Mouse (Mus musculus): ENCODE data around the gene Acsm1.
"Not testable (repeated sequence)": the region's sequence is repeated elsewhere in the genome, so short reads cannot be mapped to it uniquely, and the experiment has no call there.

Gene Acsm1

DNA sequence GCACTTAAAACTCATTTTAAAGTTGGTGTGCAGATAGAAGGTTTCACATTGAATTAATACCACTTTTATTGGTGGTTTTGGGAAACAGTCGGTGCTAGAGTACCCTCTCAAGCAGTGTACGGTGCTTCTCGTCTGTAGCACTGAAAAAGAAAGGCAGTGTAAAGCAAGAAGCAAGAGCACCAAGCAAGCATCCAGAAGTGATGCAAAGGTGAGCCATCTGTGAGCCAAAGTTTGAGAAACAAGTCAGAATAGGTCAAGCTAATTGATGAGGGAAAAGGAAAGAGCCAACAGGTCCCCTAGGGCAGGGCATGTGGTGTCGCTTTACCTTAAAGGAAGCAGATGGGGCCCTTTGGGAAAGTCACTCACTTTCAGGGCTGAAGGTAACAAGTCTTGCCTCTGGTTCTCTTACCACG is at the start of gene Acsm1:
TSS of gene Acsm1 (plus strand) at position 363 of the 413 bp plus-strand sequence.
- no peak for DNase-seq (ENCODE audit: low read depth, low spot score)

DNA sequence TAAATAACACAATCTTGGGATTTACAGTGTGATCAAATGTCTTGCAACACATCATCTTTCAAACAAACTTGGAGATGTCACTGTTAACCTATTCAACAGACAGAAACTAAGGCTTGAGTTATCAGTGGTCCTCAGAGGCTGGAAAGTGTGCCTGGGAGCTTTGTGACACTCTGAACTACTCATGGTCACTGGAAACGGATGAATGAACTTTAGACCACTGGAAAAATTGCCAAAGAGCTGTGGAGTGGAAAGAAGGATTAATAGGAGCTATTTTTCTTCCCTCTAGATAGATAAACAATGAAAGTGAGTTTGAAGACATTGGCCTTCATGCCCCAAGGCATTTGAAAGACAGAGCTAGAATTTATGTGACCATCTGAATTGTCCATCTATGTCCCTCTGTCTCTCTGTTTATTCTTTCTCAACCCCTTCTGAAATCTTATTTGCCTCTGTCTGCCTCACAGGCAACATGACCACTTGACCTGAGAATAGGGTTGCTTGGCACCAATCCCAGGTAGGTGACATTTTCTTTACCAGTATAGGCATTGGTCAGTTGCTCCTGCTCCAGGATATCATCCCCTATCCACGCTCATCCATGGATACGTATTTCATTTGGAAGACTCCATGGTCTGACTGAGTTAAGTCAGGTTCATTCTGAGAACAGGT is 46.9 kb upstream of the Acsm1 start:
- no peak for DNase-seq (ENCODE audit: low read depth, low spot score)

DNA sequence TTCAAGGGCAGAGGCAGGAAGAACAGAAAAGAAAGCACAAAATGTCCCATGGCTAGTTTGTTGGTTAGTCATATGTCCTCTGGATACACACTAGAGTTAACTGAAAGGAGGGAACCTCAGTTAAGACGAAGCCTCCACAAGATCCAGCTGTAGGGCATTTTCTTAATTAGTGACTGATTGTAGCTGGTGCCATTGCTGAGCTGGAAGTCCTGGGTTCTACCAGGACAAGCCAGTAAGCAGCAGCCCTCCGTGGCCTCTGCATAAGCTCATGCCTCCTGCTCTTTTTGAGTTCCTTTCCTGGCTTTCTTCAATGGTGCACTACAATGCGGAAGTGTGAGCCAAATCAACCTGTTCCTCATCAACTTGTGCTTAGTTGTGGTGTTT is 46.4 kb upstream of the Acsm1 start:
- no peak for DNase-seq (ENCODE audit: low read depth, low spot score)

DNA sequence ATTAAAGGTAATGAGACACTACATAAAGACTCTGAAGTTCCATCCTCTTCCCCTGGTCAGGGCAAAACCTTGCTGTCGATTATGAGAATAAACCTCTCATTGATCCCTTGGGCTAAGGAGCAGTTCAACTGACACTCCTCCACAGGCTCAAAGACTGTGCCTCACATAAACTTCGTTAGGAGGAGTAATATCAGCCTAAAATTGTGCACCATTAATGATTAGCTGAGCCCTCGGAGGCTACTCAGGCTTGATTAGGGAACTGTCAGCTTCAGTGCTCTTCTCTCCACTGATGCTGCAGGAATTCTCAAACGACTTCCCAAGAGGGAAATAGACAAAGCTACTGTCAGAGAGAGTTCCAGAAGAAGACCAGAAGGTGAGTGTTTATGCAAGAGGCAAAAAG is 45.4 kb upstream of the Acsm1 start:
- no peak for DNase-seq (ENCODE audit: low read depth, low spot score)

DNA sequence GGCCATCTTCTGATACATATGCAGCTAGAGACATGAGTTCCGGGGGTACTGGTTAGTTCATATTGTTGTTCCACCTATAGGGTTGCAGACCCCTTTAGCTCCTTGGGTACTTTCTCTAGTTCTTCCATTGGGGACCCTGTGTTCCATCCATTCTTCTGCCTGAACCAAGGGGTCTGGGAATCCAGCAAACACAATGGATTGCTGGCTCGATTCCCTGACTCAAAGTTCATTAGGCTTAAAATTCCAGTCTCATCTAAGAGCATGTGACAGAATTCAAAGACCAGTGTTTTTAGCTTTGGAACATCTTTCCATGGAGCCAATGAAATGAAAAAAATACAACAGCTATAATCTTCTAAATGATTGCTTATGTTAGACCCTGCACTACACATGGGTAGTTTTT is 44.4 kb upstream of the Acsm1 start:
- DNase-seq (ENCODE audit: low read depth, low spot score): not testable (repeated sequence)

DNA sequence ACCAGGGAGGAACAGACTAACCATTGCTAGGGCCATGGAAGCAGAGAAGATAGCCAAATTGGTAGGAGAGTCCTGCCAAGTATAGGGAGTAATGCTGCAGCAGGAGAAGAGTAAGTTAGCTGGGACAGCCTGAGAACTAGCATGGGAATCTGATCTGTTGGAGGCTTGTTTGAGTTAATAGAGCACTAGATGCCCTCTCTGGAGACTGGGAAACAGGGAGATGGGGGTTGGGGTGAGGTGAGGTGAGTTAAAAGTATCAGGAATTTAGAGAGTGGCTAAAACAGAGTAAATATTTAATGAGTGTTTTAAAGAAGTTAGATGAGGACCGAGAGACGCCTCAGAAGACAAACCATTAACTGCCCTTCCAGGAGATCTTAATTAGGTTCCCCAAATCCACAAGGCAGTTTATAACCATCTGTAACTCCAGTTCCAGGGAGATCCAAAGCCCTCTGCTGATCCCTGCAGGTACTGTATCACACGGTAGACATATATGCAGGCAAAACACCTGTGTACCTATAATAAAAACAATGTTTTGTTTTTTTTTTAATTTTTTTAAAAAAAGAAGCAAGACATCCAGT is 12.2 kb upstream of the Acsm1 start:
- DNase-seq (ENCODE audit: low read depth, low spot score): no peak

DNA sequence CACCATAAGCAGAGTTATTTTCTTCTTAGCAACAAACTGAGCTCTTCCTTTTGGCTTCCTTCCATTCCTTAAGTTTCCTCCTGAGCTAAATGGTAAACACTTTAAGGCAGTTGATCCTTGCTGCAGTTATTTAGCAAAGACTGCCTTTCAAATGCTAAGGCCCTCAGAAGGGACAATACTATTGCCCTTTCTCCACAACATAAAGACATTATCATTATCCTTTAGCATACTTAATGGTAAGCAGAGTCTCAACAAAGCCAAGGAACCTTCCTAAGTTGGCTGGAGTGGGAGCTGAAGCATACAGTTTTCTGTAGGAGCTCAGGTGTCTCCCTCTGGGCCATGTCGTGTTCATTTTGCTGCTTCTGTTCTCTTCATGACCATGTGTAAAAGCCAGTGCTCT is 11.5 kb upstream of the Acsm1 start:
- no peak for DNase-seq (ENCODE audit: low read depth, low spot score)

DNA sequence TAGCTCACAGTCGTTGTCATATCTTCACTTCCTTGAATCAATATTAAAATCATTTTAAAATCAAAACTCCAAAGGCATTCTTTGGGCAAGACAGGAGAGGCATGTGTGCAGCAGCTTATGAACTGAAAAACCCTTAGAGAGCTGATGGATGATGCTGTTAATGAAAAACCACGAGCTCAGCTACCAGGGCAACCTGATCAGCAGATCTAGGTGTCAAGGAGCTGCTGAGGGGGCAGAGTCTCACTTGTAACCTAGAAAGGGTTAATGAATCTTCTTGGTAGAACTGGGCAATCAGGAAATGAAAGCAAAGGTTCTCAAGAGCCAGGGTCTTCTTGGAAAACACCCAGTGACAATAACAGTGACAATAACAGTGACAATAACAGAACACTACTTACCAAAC is 10.3 kb upstream of the Acsm1 start:
- DNase-seq (ENCODE audit: low read depth, low spot score): no peak

DNA sequence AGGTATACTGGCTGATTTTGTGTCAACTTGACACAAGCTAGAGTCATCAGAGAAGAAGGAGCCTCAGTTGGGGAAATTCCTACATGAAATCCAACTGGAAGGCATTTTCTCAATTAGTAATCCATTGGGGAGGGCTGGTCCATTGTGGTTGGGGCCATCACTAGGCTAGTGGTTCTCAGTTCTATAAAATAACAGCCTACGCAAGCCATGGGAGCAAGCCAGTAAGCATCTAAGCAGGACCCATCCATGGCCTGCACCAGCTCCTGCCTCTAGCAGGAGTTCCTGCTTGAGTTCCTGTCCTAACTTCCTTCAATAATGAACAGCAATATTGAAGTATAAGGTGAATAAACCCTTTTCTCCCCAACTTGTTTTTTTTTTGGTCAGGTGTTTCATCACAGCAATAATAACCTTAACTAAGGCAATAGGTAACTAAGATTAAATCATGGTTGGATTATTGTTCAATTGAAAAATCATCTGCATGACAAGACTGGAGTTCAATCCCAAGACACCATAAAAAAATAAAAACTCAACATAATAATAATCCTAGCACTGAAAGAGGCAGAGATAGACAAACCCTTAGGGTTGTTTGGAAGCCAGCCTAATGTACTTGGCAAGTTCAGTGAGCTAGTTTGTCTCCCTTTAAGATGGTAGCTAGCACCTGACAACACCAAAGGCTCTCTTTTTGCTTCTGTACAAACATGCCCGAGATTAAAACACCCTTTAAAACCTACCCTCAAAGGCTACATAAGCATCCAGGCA is 5.5 kb upstream of the Acsm1 start:
- no peak for DNase-seq (ENCODE audit: low read depth, low spot score)

DNA sequence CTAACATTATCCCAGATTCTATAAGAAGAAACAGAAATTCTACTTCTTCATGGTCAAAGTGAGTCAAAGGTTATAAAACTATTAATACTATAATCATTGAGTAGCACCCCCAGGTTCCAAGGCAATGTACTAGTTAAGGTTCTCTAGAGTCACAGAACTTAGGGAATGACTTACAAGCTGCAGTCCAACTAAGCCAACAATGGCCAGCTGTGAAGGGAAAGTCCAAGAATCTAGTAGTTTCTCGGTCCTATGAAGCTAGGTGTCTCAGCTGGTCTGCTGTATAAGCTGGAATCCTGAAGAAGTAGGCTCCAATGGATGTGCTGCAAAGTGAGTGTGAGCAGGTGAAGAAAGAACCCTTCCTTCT is 4.9 kb upstream of the Acsm1 start:
- no peak for DNase-seq (ENCODE audit: low read depth, low spot score)

DNA sequence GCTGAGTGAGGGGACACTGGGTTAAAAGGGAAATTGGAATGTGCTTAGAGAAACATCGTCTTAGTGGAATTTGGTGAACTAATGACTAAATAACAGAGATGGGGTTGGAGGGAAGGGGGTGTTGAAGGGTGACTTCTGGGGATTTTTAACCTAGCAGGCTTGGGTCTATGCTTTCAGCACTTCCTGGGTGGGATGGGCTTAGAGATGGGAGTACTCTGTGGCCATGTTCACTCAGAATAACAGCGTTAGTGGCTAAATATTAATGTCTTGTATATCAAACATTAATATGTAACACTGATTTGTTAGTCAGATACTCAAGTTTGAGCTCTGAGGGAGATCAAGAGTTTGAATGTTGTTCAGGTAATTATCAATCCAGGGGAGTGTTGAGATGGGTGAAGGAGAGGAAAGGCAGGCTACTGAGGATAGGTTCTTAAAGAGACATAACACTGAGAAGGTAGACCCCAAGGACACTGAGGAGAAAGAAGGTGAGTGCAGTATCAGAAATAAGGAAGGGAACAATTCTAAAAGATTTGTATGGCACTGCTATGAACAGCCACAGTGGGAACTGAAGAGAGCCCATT is 1.8 kb upstream of the Acsm1 start:
- DNase-seq (ENCODE audit: low read depth, low spot score): no peak

DNA sequence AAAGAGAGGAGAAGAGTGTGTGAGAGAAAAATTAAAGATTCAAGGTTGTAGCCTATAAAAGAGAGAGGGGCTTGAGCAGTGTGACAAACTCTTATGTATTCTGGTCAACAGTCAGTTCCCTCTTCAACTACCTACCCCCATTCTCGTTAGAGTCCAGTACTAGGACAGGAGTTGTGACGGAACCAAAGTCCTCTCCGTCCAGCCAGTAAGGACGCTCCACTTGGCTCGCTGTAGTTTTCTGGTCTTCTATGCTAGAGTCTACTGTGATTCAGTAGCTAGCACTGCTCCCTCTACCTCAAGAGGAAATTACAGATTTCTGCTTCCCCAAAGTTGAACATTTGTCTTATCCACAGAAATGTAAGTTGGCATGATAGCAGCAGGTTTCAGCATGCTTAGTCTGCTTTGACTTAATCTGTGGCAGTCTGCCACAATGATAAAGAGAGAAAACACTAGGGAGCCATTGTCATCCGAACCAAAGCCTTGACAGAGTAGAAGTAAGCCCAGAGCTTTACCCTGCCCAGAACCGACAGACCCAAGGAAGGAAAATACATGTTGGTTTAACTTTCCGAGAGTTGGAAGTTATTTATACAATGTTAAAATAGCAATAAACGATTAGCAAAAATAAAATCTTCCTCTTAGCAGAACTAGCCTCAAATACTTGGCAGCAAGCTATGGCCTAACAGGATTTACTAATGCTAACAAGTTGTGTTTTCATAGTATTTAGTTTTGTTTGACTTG is 731 bp upstream of the Acsm1 start:
- no peak for DNase-seq (ENCODE audit: low read depth, low spot score)

DNA sequence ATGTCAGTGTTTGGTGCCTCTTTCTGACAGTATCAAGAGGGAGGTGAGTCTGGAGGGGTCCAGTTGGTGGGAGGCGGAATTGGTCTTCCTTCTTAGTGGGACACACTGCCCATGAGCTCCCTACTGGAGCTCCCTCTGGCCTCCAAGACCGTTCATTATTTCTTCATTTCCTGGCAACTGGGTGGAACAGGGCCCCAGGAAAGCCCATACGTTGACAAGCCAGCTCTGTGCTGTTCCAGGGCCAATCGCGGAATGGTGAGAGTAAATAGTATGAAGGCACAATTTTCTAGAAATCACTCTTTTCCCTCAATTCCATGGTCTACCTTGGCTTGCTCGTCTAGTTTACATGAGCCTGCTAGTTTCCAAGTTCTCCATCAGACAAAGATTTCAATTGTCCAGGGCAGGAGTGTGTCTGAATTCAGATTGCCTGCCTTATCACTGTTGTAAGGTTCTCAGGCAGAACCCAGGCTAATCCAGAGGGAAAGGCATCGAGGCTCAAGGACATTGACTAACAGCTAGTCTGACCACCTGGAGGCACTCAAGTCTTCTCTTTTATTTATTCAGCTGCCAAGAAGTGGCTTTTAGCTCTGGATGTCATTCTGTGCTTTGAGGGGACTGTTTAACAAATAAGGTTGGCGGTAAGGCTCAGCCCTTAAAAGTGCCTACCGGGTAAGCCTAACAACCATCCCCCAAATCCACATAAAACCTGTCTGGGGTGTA is 1.1 kb downstream of the Acsm1 start:
- no peak for DNase-seq (ENCODE audit: low read depth, low spot score)

DNA sequence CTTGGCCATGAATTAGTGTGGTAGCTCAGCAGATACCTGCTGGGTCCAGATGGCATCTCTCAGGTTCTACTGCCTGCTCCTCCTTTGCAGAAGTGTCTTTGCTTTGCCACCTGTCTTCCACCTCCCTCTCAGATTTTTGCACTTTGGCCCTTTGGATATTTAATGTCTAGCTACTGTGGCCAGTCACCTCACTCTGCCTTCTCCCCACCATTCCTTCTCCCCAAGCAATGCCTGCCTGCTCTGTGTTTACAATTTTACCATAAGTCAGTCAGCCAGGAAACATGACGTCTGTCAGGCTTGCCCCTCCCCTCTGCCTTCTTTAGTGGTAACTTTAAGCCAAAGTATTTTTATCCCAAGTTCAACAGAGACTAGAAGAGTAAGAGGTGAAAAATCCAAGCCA is 9.7 kb downstream of the Acsm1 start:
- DNase-seq (ENCODE audit: low read depth, low spot score): no peak

DNA sequence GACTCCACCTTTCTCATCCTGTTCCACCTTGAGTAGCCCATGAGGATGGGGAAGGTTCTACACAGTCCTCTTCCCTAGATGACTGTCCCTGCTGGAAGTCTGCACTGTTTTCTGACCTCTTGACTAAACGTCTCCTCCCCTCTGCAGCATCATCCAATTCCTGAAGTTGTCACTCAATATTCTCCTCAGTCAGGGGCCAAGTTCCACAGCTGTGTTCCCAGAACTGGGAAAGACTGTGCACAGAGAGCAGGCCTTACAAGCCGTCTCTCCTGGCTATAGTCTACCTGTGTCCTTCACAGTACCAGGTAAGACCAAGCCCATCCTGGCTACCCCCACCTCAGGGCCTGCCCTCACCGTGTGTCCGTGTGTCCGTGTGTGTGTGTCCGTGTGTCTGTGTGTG is 10.8 kb downstream of the Acsm1 start:
- no peak for DNase-seq (ENCODE audit: low read depth, low spot score)

DNA sequence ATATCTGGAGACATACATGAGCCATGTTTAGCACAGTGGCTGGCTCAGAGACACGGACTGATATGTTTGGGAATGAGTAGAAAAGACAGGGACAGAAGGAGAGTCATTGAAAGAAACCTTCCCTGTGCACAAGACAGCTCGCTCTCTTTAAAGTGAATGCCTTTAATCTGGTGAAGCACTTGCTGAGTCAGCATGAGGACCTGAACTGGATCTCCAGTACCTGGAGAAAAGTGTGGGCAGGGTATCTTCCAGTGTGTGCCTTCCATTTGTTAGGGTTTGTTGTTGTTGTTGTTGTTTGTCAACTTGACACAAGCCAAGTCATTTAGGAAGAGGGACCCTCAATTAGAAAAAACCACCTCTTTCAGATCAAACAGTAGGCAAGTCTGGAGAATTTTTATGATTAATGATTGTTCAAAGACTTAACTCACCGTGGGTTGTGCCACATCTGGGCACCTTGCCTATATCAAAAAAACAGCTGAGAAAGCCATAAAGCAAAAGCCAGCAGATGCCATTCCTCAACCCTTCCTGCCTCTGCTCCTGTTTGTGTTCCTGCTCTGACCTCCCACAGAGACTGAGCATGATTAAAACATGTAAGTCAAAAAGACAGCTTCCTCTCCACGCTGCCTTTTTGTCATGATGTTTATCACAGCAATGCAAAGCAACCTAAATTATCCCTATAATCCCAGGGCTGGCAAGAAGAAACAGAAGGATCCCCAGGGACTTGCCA is 11.5 kb downstream of the Acsm1 start:
- DNase-seq (ENCODE audit: low read depth, low spot score): no peak

DNA sequence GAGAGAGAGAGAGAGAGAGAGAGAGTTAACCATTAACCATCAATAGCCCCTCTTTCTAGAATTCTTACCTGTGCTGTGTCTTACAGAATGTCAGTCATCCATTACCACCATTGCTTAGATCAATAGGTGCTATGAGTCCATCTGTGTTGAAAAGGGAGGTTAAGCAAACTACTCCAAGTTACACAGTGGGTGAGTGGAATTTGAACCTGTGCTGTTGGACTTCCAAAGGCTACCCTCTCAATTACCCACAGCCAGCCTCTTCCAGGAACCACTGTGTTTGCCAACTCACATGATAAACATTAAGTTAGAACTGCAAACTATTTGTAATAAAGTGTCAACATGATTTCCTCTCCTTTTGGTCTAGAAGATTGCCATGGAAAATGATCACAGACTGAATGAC is 13.3 kb downstream of the Acsm1 start:
- no peak for DNase-seq (ENCODE audit: low read depth, low spot score)

DNA sequence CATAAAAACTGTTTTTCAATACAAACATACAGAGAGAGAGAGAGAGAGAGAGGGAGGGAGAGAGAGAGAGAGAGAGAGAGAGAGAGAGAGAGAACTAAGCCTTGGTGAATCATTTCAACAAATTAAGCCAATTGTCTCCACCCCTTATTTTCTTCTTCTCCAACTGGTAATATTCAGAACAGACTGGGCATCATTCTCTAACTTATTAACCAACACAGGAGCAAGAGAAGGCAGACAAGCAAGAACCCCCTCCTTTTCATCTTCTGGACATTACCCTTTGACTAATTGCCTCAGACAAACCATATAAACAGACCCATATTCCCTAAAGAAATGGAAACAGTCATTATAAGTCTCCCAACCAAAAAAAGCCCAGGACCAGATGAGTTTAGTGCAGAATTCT is 31.9 kb downstream of the Acsm1 start:
- no peak for DNase-seq (ENCODE audit: low read depth, low spot score)

DNA sequence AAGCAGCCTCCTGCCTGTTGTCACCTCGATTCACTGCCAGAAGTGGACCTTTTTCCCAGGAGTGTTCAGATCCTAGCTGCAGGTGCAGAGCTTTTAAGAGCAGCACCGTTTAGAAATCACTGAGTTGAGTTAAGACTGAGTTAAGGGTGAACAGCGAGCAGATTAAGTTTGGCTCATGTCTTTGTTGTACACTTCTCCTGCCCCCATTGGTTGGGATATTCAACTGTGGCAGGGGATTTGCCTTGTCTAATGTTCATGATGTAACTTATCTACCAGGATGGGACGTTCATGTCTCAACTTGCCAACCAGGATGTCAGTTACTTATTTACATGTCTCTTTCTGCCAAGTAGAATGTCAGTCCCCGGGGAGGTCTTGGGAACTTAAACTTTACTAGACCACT is 35.5 kb downstream of the Acsm1 start:
- no peak for DNase-seq (ENCODE audit: low read depth, low spot score)

DNA sequence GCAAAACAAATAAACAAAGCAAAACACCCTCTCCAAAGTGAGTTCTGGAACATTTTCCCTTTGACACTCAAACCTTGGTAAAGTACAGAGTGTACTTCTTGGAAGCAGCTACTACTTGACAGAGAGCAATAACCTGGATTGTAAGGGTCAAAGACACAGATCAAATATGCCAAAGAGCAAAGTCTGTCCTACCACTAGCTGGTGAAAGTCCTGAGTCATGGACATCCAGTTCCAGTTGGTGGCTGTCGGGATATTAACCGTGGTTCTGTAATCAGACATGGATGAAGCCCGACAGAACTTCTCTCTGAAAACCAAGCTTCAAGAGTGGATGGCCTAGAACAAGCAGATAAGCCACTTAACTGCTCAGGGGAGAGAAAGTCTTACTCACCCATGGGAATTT is 61.1 kb downstream of the Acsm1 start:
- DNase-seq (ENCODE audit: low read depth, low spot score): no peak

DNA sequence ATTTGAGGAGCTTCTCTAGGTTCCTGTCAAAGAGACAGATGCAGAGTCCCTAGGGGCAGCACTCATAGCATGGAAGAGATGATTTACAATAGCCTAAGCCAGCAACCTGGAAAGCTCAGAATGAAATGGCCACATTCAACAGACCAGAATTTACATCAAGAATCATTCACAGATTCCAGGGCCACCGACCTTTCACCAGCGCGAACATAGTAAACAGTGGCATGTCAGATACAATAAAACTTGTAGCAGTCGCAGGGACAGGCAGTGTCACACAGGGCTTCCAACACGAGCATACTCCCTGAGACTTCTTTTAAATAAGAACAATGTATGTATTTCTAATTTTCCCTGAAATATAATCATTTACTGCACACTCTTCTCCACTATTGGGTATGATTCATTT is 63.6 kb downstream of the Acsm1 start:
- no peak for DNase-seq (ENCODE audit: low read depth, low spot score)

Data from WW6 (cell line).